Mouse (Mus musculus) small intestine, adult 2 months (tissue): ENCODE measurements around the gene Nppc. TPM values are rescaled to one million over a fixed set of nuclear protein-coding genes. Genes with fewer than 3 reads are reported as not detected.

Experiments
- H3K27ac ChIP-seq: fragments of 200-500 bp; 2 replicates; pipeline ENCODE4 v1.5.1; 2012; ENCODE audit warnings: low read depth, low read length, control low read depth, inconsistent platforms; ENCODE audit not compliant: insufficient read depth
- H3K27me3 ChIP-seq: fragments of 200-500 bp; 2 replicates; pipeline ENCODE4 v1.6.1; 2012; ENCODE audit warnings: mild to moderate bottlenecking, moderate library complexity, low read length, inconsistent platforms; ENCODE audit not compliant: control insufficient read depth, insufficient read depth
- H3K36me3 ChIP-seq: fragments of 200-500 bp; 2 replicates; pipeline ENCODE4 v1.6.1; 2012; ENCODE audit warnings: mild to moderate bottlenecking, low read length, control low read depth, inconsistent platforms; ENCODE audit not compliant: control insufficient read depth, insufficient read depth
- H3K4me1 ChIP-seq: fragments of 200-500 bp; 2 replicates; pipeline ENCODE4 v1.6.1; 2012; ENCODE audit warnings: low read length, inconsistent platforms, mixed read lengths; ENCODE audit not compliant: control insufficient read depth, insufficient read depth, insufficient read length
- H3K4me3 ChIP-seq: fragments of 200-500 bp; 2 replicates; pipeline ENCODE4 v1.5.1; 2012; ENCODE audit warnings: low read depth, mild to moderate bottlenecking, control low read depth, inconsistent platforms, low read length, moderate library complexity
- CTCF ChIP-seq: fragments of 200-500 bp; IDR thresholded peaks from 2 replicates; pipeline ENCODE4 v1.5.1; 2012; ENCODE audit warnings: low read depth, mild to moderate bottlenecking, control low read depth, inconsistent platforms, low read length, moderate library complexity, mixed read lengths; ENCODE audit not compliant: insufficient replicate concordance, insufficient read length; ENCODE audit errors: extremely low read depth
- POLR2A ChIP-seq: fragments of 200-500 bp; IDR thresholded peaks from 2 replicates; pipeline ENCODE4 v1.6.1; 2012; ENCODE audit warnings: low read depth, mild to moderate bottlenecking, control low read depth, inconsistent platforms, low read length, moderate library complexity
- WGBS: fragments of 180-500 bp; shearing (Covaris S2); methylation state at CpG from one replicate; pipeline ENCODE4 v1.1.7; 2018; 5-methylcytosine and 5-hydroxymethylcytosine counted together
- polyA plus RNA-seq: library from polyadenylated mRNA; depleted of rRNA; stranded (reverse); fragments of >200 nt; gene quantifications from 2 replicates; pipeline ENCODE4 v1.2.3, GENCODE M21; 2012; rRNA removed

The Nppc gene
- polyA plus RNA-seq, 1 experiment: not detected

DNA sequence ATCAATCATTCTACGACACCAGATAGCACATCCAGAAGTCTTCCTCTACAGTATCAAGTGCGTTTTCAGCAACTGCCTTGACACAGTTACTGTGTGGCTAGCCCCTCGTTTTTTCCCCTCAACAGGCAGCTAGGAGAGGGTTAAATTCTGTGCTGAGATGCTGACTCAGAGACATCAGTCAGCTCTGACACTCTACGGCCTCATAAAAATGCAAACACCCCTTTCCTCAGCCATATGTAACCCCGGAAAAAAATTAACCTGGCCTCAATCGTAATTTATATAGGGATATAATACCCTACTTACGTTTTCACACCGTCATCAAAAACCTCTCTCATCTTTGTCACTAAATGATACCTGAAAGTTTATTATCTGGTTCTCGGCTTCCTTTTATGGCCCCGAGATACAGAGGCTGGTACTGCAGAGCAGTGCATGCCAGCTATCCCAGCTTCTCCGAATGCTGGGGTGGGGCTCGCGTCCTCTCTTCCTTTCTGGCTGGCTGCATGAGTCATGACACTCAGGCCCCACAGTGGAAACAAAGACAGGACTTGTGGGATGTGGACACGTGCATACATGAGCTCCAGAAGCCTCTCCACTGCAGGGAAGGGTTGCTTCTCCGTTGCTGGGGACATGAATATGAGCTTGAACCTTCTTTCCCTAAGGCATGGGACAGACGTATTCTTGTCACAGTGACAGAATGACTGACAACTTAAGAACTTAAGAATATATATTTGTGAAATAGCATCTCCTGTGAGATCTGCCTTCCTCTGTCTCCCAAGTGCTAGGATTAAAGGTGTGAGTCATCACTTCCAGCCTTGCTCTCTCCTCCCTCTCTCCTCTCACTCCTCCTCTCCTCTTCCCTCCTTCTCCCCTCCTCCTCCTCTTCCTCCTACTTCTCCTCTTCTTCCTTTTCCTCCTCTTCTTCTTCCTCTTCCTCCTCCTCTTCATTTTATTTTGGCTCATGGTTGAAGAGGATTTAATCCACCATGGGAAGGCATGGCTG is 47.1 kb downstream of the Nppc start:
- Histone ChIP-seq H3K27me3 (no peaks in the 10 kb centered on the region), H3K4me1 (peaks cover 15% of the 10 kb centered on the region; the same call in 1 of the 2 replicates), H3K36me3 (no peaks in the 10 kb centered on the region), H3K4me3 (no peak overlapping the region), H3K27ac (no peak overlapping the region)
- WGBS: 19% methylated on average over 16 of the region's 16 CpGs
- TF ChIP-seq CTCF (no peak), POLR2A (no peak)

GRCm38 (mm10) chr1:86622296-86622695 is 48.1 kb downstream of the Nppc start:
- Histone ChIP-seq H3K4me1 (peaks cover 7% of the 10 kb centered on the region; the same call in 1 of the 2 replicates), H3K27ac (no peak overlapping the region), H3K36me3 (no peaks in the 10 kb centered on the region), H3K27me3 (no peaks in the 10 kb centered on the region), H3K4me3 (no peak overlapping the region)
- WGBS: 65% methylated on average over 2 of the region's 2 CpGs
- no peak for TF ChIP-seq CTCF
- TF ChIP-seq POLR2A: no peak

DNA sequence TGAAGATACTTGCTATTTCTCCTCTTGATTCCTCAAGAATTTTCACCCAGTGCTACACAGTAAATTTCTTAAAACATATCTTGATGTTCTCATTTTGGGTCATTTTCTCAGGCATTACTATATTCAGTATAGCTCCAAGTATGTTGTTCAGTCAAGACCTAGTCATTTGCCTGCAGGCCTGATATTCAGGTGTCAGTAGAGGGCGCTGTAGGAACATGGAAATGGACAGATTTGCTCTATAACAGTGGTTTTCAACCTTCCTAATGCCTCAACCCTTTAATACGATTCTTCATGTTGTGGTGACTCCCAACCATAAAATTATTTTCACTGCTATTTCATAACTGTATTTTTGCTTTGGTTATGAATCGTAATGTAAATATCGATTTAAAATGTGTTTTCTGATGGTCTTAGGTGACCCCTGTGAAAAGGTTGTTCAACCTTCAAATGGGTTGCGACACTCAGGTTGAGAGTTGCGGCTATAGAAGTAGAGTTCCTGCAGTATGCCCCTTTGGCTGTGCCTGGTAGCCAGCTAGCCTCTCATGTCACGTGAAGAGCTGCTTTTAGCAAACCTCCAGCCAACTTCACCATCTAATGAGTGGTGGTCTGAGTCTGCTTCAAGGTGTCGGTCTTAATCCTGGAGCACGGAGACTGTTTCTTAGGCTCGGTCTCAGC is 51.8 kb downstream of the Nppc start:
- Histone ChIP-seq H3K4me1 (peaks cover 7% of the 10 kb centered on the region; the same call in 1 of the 2 replicates), H3K27ac (no peak overlapping the region), H3K4me3 (no peak overlapping the region), H3K27me3 (no peaks in the 10 kb centered on the region), H3K36me3 (no peaks in the 10 kb centered on the region)
- 59% methylated on average over 10 of the region's 10 CpGs for WGBS
- TF ChIP-seq POLR2A (no peak), CTCF (no peak)

Other genes starting within 250 kb of the Nppc start
- gene Nmur1, start 244.3 kb downstream of the Nppc start, polyA plus RNA-seq: 5.6 and 11.1 TPM in 2 replicates
- not detected in 2 replicates for gene Tex44, start 244.2 kb downstream of the Nppc start, polyA plus RNA-seq
- 212 and 749 TPM in 2 replicates for gene Ptma, start 143.8 kb downstream of the Nppc start, polyA plus RNA-seq
- 4.0 and 9.7 TPM in 2 replicates for gene Pde6d, start 87.9 kb downstream of the Nppc start, polyA plus RNA-seq
- gene Cops7b, start 87.7 kb downstream of the Nppc start, polyA plus RNA-seq: 10.7 and 18.4 TPM in 2 replicates
- 4.6 and 9.1 TPM in 2 replicates for gene Dis3l2, start 33.2 kb upstream of the Nppc start, polyA plus RNA-seq